Mouse (Mus musculus) small intestine, adult 2 months (tissue): ENCODE data around the gene Robo2.

ENCODE experiments used
- CTCF ChIP-seq: fragments of 200-500 bp; IDR thresholded peaks from 2 replicates; pipeline ENCODE4 v1.5.1; 2012; ENCODE audit warnings: low read depth, mild to moderate bottlenecking, control low read depth, inconsistent platforms, low read length, moderate library complexity, mixed read lengths; ENCODE audit not compliant: insufficient replicate concordance, insufficient read length; ENCODE audit errors: extremely low read depth
- POLR2A ChIP-seq: fragments of 200-500 bp; IDR thresholded peaks from 2 replicates; pipeline ENCODE4 v1.6.1; 2012; ENCODE audit warnings: low read depth, mild to moderate bottlenecking, control low read depth, inconsistent platforms, low read length, moderate library complexity

DNA sequence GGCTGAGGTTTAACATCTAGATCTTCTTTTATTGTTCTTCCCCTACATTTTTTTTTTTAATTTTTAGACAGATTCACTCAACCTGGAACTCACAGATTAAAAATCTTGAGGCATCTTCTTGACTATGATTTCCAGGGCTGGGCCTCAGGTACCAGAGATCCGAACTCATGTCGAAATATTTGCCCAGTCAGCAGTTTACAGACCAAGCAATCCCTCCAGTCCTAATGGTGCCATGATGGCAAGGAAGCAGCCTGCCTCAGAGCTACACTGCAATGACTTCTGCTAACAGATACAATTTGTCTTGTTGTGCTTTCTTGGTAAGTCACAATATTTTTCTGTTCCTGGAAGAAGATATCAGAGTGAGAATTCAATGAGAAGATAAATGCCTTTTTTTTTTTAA, 327.4 kb downstream of the Robo2 start:
- TF ChIP-seq POLR2A (no peak), CTCF (no peak)
